Mouse (Mus musculus): Measurements from ENCODE around the gene Mdk. TPM values are rescaled to one million over a fixed set of nuclear protein-coding genes. Genes with fewer than 3 reads are reported as not detected.

The Mdk gene
- total and polyA plus RNA-seq, 2 experiments from 2014 or later = 18.5 to 100 TPM

DNA sequence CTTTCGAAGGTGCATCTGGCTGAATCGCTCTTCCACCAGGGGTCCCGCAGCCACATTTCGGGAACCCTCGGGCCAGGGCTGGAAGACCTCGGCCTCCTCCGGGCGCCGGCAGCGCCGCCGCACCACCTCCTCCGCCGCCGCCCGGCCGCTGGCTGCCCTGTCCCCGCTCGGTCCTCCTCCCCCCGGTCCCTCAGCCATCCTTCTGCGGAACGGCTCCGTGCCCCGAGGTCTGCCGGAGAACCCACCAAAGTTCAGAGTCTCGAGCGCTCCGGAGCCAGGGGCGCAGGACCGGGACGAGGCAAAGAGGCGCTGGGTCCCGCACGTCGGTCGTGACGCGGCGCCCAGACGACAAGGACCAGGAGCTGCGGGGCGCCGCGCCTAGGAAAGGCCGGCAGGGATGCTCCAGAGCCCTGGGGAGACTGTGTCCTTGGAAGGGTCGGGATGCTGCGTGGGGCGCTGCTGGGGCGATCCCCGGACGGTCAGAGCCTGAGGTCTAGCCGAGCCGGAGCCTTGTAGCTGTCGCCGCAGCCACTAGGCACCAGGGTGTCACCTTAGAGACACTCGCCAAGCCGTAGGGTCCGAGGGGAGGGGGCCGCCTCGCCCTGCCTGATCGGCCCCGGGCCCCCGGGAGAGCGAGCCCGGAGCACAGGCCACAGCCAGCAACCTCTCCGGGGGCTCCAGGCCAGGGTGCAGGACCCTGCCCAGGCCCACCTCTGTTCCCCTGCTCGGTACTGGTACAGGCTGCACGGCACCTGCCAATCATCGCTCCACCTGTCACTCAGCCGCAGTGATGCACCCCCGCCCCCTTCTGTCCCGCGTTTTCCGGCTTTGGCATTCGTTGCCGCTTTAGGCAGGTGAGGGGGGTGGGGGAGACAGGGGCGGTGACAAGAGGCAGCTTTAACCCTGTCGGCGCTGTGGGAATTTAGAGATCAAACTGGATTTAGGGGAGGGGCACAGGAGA lies 43.8 kb upstream of the Mdk start, which contains the start of gene Dgkz:
TSS of gene Dgkz (minus strand) at position 284 of the 961 bp plus-strand sequence.
- no peaks in the 10 kb centered on the region for H3K36me3 ChIP-seq (replicated peaks; ENCODE audit: control insufficient read depth, insufficient read depth, low read length)
- H3K4me2 ChIP-seq (ENCODE audit: low read depth, low read length) = peak within 1 kb of the TSS; percentile 65
- no peak for ATAC-seq (ENCODE audit: insufficient read depth, low read depth)
- no peak for TF ChIP-seq EP300 (IDR thresholded peaks at IDR 0.05; ENCODE audit: low read depth)
- TF ChIP-seq CTCF (IDR thresholded peaks at IDR 0.05; ENCODE audit: low read depth) = no peak
- DNase-seq (ENCODE audit: low spot score) = no peak
- peaks cover 26% of the 10 kb centered on the region for H3K27me3 ChIP-seq (ENCODE audit: control insufficient read depth, insufficient read depth, low read length)
- H3K9ac ChIP-seq (replicated peaks; ENCODE audit: low read depth, low read length) = peak within 1 kb of the TSS; percentile 51
- no peaks in the 10 kb centered on the region for H3K9me3 ChIP-seq (replicated peaks; ENCODE audit: control insufficient read depth, low read length)
- peaks cover 36% of the 10 kb centered on the region for H3K4me1 ChIP-seq (ENCODE audit: control insufficient read depth, insufficient read depth)
- WGBS = 3% methylated on average over 72 of the region's 79 CpGs
- H3K27ac ChIP-seq (ENCODE audit: low read depth) = no peak within 1 kb of the TSS
- H3K4me3 ChIP-seq (ENCODE audit: low read depth, low read length) = peak within 1 kb of the TSS; percentile 47

DNA sequence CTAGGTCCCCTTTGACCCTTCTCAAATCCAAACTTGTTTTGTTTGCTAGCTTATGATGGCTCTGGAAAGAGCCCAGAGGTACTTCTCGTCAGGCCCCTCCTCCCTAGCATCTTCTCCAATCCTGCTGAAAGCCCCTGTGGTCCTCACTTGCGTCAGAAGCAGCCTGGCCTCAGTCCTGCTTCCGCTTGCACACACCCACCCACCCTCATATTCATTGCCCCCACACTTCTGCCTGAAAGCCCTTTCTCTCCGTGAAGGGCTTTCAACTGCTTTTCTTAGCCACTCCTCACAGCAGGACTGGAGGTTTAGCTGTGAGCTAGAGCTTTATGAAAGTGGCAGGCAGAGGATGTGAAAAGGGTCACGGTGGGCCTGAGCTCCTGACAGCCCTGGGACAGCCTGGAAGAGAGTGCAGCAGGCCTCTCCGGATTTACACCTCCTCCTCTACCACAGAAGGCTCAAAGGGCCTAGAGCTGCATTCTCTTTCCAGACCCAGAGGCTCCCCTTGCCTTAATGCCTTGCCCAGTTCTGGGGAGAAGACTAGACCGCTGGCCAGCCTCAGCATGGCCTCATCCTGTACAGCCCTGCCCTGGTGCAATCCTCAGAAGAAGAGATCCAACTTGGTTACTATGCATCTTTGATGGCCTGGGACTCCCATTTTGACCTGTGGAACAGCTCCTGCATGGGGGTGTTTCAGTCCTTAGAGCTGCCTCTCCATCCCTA lies 41.5 kb upstream of the Mdk start:
- H3K36me3 ChIP-seq (replicated peaks; ENCODE audit: control insufficient read depth, insufficient read depth, low read length) = no peaks in the 10 kb centered on the region
- TF ChIP-seq EP300 (IDR thresholded peaks at IDR 0.05; ENCODE audit: low read depth) = no peak
- no peak for TF ChIP-seq CTCF (IDR thresholded peaks at IDR 0.05; ENCODE audit: low read depth)
- peaks cover 26% of the 10 kb centered on the region for H3K27me3 ChIP-seq (ENCODE audit: control insufficient read depth, insufficient read depth, low read length)
- H3K4me3 ChIP-seq (ENCODE audit: low read depth, low read length) = no peak overlapping the region
- WGBS = 68% methylated on average over 7 of the region's 7 CpGs
- DNase-seq (ENCODE audit: low spot score) (no peak), ATAC-seq (ENCODE audit: insufficient read depth, low read depth) (no peak)
- H3K4me1 ChIP-seq (ENCODE audit: control insufficient read depth, insufficient read depth) = peaks cover 41% of the 10 kb centered on the region
- no peak overlapping the region for H3K4me2 ChIP-seq (ENCODE audit: low read depth, low read length)
- no peak overlapping the region for H3K27ac ChIP-seq (ENCODE audit: low read depth)
- no peaks in the 10 kb centered on the region for H3K9me3 ChIP-seq (replicated peaks; ENCODE audit: control insufficient read depth, low read length)
- no peak overlapping the region for H3K9ac ChIP-seq (replicated peaks; ENCODE audit: low read depth, low read length)

DNA sequence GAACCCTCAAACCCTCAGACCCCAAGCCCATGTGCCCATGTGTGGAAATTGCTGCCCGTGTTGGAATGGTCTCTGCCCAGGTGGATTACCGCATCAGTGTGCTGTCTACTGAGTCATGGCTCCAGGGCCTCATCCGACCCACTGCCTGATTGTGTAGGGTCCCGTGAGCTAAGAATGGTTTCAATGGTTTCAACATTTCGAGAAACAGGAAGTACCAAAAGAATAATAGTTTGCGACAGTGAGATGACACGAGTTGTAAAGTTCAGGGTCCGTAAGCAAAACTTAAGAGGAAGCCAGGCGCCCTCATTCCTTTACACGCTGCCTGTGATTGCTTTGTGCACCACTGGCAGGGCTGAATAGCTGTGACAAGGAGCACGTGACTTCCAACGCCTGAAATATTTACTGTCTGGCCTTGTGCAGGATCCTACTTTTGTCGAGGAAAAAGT lies 40.0 kb upstream of the Mdk start:
- 0 out of 2 replicates have a peak overlapping the region, but pooled peaks have one; percentile 41 for H3K4me2 ChIP-seq (ENCODE audit: low read depth, low read length)
- no peak overlapping the region for H3K9ac ChIP-seq (replicated peaks; ENCODE audit: low read depth, low read length)
- DNase-seq (ENCODE audit: low spot score) (peak; percentile 60), ATAC-seq (ENCODE audit: insufficient read depth, low read depth) (peak; percentile 5; the same call in 1 of the 2 replicates)
- 32% methylated on average over 13 of the region's 13 CpGs for WGBS
- peak overlapping the region; percentile 91 for H3K27ac ChIP-seq (ENCODE audit: low read depth)
- peaks cover 38% of the 10 kb centered on the region for H3K4me1 ChIP-seq (ENCODE audit: control insufficient read depth, insufficient read depth)
- TF ChIP-seq EP300 (IDR thresholded peaks at IDR 0.05; ENCODE audit: low read depth) (no peak), CTCF (IDR thresholded peaks at IDR 0.05; ENCODE audit: low read depth) (no peak)
- no peaks in the 10 kb centered on the region for H3K9me3 ChIP-seq (replicated peaks; ENCODE audit: control insufficient read depth, low read length)
- H3K27me3 ChIP-seq (ENCODE audit: control insufficient read depth, insufficient read depth, low read length) = peaks cover 26% of the 10 kb centered on the region
- H3K36me3 ChIP-seq (replicated peaks; ENCODE audit: control insufficient read depth, insufficient read depth, low read length) = no peaks in the 10 kb centered on the region
- H3K4me3 ChIP-seq (ENCODE audit: low read depth, low read length) = no peak overlapping the region

DNA sequence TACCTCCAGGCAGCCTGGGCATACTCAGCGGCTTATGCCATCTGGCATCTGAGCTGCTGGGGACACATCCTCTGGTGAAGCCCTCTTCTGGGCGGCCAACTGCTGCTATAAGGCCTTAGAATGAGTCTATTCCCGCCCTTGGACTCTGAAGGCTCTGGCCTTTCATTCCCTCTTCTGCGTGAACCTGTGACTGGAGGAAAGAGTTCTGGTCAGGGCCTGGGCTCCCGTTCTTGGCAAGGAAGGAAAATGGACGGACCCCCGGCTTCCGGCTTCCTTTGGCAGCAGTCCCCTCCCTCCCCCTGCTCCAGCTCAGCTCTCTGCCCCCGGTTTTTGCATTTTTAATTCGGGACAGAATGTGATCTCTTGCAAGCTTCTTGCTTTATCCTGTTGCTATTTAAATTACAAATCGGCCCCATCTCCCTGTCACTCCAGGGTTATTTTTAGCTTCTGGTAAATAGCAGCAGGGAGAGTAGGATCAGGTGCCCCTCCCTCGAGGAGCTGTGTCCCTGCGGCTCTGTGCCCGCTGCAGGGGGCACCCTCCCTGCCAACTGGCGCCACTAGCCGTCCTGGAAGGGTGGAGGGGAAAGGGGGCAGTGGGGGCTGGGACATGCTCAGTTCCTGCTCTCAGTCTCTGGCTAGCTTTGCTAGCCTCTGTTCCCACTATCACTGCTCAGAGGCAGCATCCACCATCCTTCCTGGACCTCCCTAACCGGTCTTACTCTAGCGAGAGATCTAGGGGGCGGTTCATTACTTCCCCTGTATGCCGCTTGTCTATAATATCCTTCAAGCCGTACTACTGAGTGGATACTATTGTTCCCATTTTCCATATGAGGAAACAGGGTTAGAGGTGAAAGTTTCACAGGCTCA lies 39.4 kb upstream of the Mdk start:
- no peaks in the 10 kb centered on the region for H3K36me3 ChIP-seq (replicated peaks; ENCODE audit: control insufficient read depth, insufficient read depth, low read length)
- TF ChIP-seq EP300 (IDR thresholded peaks at IDR 0.05; ENCODE audit: low read depth) (no peak), CTCF (IDR thresholded peaks at IDR 0.05; ENCODE audit: low read depth) (no peak)
- peaks cover 38% of the 10 kb centered on the region for H3K4me1 ChIP-seq (ENCODE audit: control insufficient read depth, insufficient read depth)
- H3K27ac ChIP-seq (ENCODE audit: low read depth) = peak overlapping the region; percentile 91
- no peak overlapping the region for H3K4me3 ChIP-seq (ENCODE audit: low read depth, low read length)
- H3K9me3 ChIP-seq (replicated peaks; ENCODE audit: control insufficient read depth, low read length) = no peaks in the 10 kb centered on the region
- ATAC-seq (ENCODE audit: insufficient read depth, low read depth) = peak; percentile 74
- peaks cover 20% of the 10 kb centered on the region for H3K27me3 ChIP-seq (ENCODE audit: control insufficient read depth, insufficient read depth, low read length)
- H3K9ac ChIP-seq (replicated peaks; ENCODE audit: low read depth, low read length) = peak overlapping the region; percentile 10; the same call in 1 of the 2 replicates
- DNase-seq (ENCODE audit: low spot score) = peak; percentile 77
- peak overlapping the region; percentile 41 for H3K4me2 ChIP-seq (ENCODE audit: low read depth, low read length)
- 9% methylated on average over 21 of the region's 21 CpGs for WGBS

DNA sequence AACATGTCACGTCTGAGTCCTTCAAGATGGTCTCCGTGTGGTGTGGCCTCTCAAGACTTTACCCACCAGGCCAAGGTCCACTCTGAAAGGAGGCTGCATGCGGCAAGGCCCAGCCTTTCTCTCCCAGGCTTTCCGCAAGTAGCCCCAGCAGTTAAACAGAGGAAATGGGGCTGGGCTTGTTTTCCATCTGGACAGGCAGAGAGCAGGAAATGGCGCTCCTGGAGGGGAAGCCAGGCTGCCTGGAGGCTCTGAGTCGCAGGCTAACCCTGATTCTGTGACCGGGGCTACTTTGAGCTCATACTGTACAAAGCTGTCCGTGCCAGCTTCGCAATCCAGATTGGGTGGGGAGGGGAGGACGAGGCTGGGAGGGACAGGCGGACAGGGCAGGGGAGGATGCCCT lies 35.9 kb upstream of the Mdk start:
- peak; percentile 91 for TF ChIP-seq EP300 (IDR thresholded peaks at IDR 0.05; ENCODE audit: low read depth)
- no peak for TF ChIP-seq CTCF (IDR thresholded peaks at IDR 0.05; ENCODE audit: low read depth)
- WGBS = 47% methylated on average over 11 of the region's 11 CpGs
- no peak overlapping the region for H3K9ac ChIP-seq (replicated peaks; ENCODE audit: low read depth, low read length)

More for the DNA sequence above, 35.9 kb upstream of the Mdk start:
- H3K27me3 ChIP-seq (ENCODE audit: control insufficient read depth, insufficient read depth, low read length) = no peaks in the 10 kb centered on the region
- no peaks in the 10 kb centered on the region for H3K36me3 ChIP-seq (replicated peaks; ENCODE audit: control insufficient read depth, insufficient read depth, low read length)
- no peak overlapping the region for H3K4me3 ChIP-seq (ENCODE audit: low read depth, low read length)
- H3K4me2 ChIP-seq (ENCODE audit: low read depth, low read length) = no peak overlapping the region
- DNase-seq (ENCODE audit: low spot score) = peak; percentile 60
- no peak for ATAC-seq (ENCODE audit: insufficient read depth, low read depth)
- H3K4me1 ChIP-seq (ENCODE audit: control insufficient read depth, insufficient read depth) = peaks cover 36% of the 10 kb centered on the region; the same call in 1 of the 2 replicates
- peak overlapping the region; percentile 90 for H3K27ac ChIP-seq (ENCODE audit: low read depth)
- no peaks in the 10 kb centered on the region for H3K9me3 ChIP-seq (replicated peaks; ENCODE audit: control insufficient read depth, low read length)
